Mouse (Mus musculus): ENCODE measurements around the gene Rictor.

GRCm38 (mm10) chr15:6714819-6715218 lies 6.6 kb downstream of the Rictor start:
- TF ChIP-seq CTCF (IDR thresholded peaks at IDR 0.05) (no peak), EP300 (IDR thresholded peaks at IDR 0.05) (no peak)

Measured in lung, postnatal 0 days (tissue).